ENCODE assay signal across 10 mouse cellular contexts in genomic region chr5:144259228-144259627, GRCm38 (mm10). TPM values are rescaled to one million over a fixed set of nuclear protein-coding genes. Genes with fewer than 3 reads are reported as not detected.
A peak's percentile ranks its signal among the peaks of the same experiment; 100 is the strongest.
DNase-seq lines count a peak whose midpoint lies in the region; ATAC-seq and TF ChIP-seq lines count a peak whose summit lies in the region.
"Had no signal": no experiment of that assay in that cellular context is flagged by ENCODE, and none has a peak within 500 bp of the region (broad histone marks: within the 10 kb centered on the region; RNA-seq: fewer than 3 reads in every experiment).

No protein-coding gene starts in this region.

- TF ChIP-seq CTCF in stomach, postnatal 0 days (IDR thresholded peaks at IDR 0.05; ENCODE audit: low read depth): no peak

- WGBS in heart, embryonic 15.5 days: 62% methylated on average over 6 of the region's 6 CpGs
- WGBS in neural tube, embryonic 12.5 days: 77% methylated on average over 6 of the region's 6 CpGs
- WGBS in limb, embryonic 10.5 days: 80% methylated on average over 6 of the region's 6 CpGs
- 52% methylated on average over 6 of the region's 6 CpGs for WGBS in stomach, postnatal 0 days

- peak overlapping the region; percentile 84 for H3K4me2 ChIP-seq in heart, embryonic 15.5 days
- peak overlapping the region; percentile 88 for H3K4me2 ChIP-seq in neural tube, embryonic 12.5 days (replicated peaks)
- peak overlapping the region; percentile 64 for H3K4me2 ChIP-seq in stomach, postnatal 0 days (replicated peaks; ENCODE audit: low read depth)

- no peak for ATAC-seq in heart, embryonic 15.5 days (replicated peaks; ENCODE audit: insufficient number of reproducible peaks, insufficient read depth, low FRiP score, low read depth)
- no peak for ATAC-seq in neural tube, embryonic 12.5 days (ENCODE audit: low FRiP score, low read depth)
- no peak for ATAC-seq in stomach, postnatal 0 days (ENCODE audit: low FRiP score, low TSS enrichment)

- H3K4me3 ChIP-seq in heart, embryonic 15.5 days: peak overlapping the region; percentile 86
- H3K4me3 ChIP-seq in neural tube, embryonic 12.5 days: no peak overlapping the region
- no peak overlapping the region for H3K4me3 ChIP-seq in limb, embryonic 10.5 days
- peak overlapping the region; percentile 97; the same call in 1 of the 2 replicates for H3K4me3 ChIP-seq in stomach, postnatal 0 days (ENCODE audit: low read depth, low read length)

- peak overlapping the region; percentile 60 for H3K9ac ChIP-seq in heart, embryonic 15.5 days
- 0 out of 2 replicates have a peak overlapping the region, but pooled peaks have one; percentile 96 for H3K9ac ChIP-seq in neural tube, embryonic 12.5 days
- H3K9ac ChIP-seq in stomach, postnatal 0 days (ENCODE audit: low read length): peak overlapping the region; percentile 100; the same call in 1 of the 2 replicates

- no peaks in the 10 kb centered on the region for H3K27me3 ChIP-seq in heart, embryonic 15.5 days
- H3K27me3 ChIP-seq in neural tube, embryonic 12.5 days (replicated peaks): no peaks in the 10 kb centered on the region
- no peaks in the 10 kb centered on the region for H3K27me3 ChIP-seq in limb, embryonic 10.5 days (ENCODE audit: low read depth, poor library complexity, severe bottlenecking)
- no peaks in the 10 kb centered on the region for H3K27me3 ChIP-seq in stomach, postnatal 0 days (ENCODE audit: control insufficient read depth, insufficient read depth, low read length)

- H3K27ac ChIP-seq in heart, embryonic 15.5 days: peak overlapping the region; percentile 98
- no peak overlapping the region for H3K27ac ChIP-seq in neural tube, embryonic 12.5 days
- H3K27ac ChIP-seq in limb, embryonic 10.5 days: 0 out of 2 replicates have a peak overlapping the region, but pooled peaks have one; percentile 2
- H3K27ac ChIP-seq in stomach, postnatal 0 days (replicated peaks): peak overlapping the region; percentile 70

- no peak for TF ChIP-seq EP300 in stomach, postnatal 0 days (optimal IDR thresholded peaks at IDR 0.05)

- no peak for DNase-seq in heart, adult 18-20 months
- no peak for DNase-seq in neural tube, embryonic 10.5 days (ENCODE audit: extremely low spot score, low spot score)
- no peak for DNase-seq in limb, embryonic 10.5 days (ENCODE audit: low spot score)
- peak; percentile 51 for DNase-seq in stomach, postnatal 0 days (ENCODE audit: low spot score)
- DNase-seq in yolk sac, embryonic 10.5 days (ENCODE audit: low spot score): no peak
- DNase-seq in cerebellum, postnatal 10 days: no peak
- DNase-seq: adrenal gland, postnatal 14 days; cerebellum, postnatal 25 days had no signal

- H3K9me3 ChIP-seq in heart, embryonic 15.5 days (replicated peaks): no peaks in the 10 kb centered on the region
- no peaks in the 10 kb centered on the region for H3K9me3 ChIP-seq in neural tube, embryonic 12.5 days
- H3K9me3 ChIP-seq in limb, embryonic 10.5 days (replicated peaks): no peaks in the 10 kb centered on the region
- no peaks in the 10 kb centered on the region for H3K9me3 ChIP-seq in stomach, postnatal 0 days (ENCODE audit: control insufficient read depth, low read length)

- no peaks in the 10 kb centered on the region; the same call in 1 of the 2 replicates for H3K36me3 ChIP-seq in heart, embryonic 15.5 days
- peaks cover 18% of the 10 kb centered on the region for H3K36me3 ChIP-seq in neural tube, embryonic 12.5 days
- peaks cover 65% of the 10 kb centered on the region for H3K36me3 ChIP-seq in limb, embryonic 10.5 days
- peaks cover 6% of the 10 kb centered on the region; the same call in 1 of the 2 replicates for H3K36me3 ChIP-seq in stomach, postnatal 0 days (ENCODE audit: control insufficient read depth, insufficient read depth, low read length)

- peaks cover 73% of the 10 kb centered on the region for H3K4me1 ChIP-seq in heart, embryonic 15.5 days (replicated peaks)
- peaks cover 40% of the 10 kb centered on the region for H3K4me1 ChIP-seq in neural tube, embryonic 12.5 days
- H3K4me1 ChIP-seq in limb, embryonic 10.5 days: peaks cover 51% of the 10 kb centered on the region
- H3K4me1 ChIP-seq in stomach, postnatal 0 days (replicated peaks; ENCODE audit: control insufficient read depth, insufficient read depth): peaks cover 13% of the 10 kb centered on the region

RNA-seq across cellular contexts. Expression of gene Bri3, which starts 15.0 kb away (rescaled TPM):
- 153 and 183 TPM in 2 replicates for polyA plus RNA-seq in heart, embryonic 15.5 days (2015; fragmentation: Nextera tagmentation; extraction: Ambion mirVana)
- 100 to 1,000 TPM; 149 to 160 TPM for total RNA-seq in heart, adult 18-20 months (2021)
- 147 and 148 TPM in 2 replicates for polyA plus RNA-seq in neural tube, embryonic 12.5 days (2016; fragmentation: Nextera tagmentation; extraction: Ambion mirVana)
- 122 and 125 TPM in 2 replicates for polyA plus RNA-seq in limb, embryonic 10.5 days (2016; fragmentation: Nextera tagmentation; extraction: Ambion mirVana)
- 197 and 214 TPM in 2 replicates for polyA plus RNA-seq in stomach, postnatal 0 days (2015; fragmentation: Nextera tagmentation; extraction: Ambion mirVana)

RNA-seq across cellular contexts. Expression of gene Tecpr1, which starts 35.8 kb away (rescaled TPM):
- 13.9 and 19.5 TPM in 2 replicates for polyA plus RNA-seq in heart, embryonic 15.5 days (2015; fragmentation: Nextera tagmentation; extraction: Ambion mirVana)
- total RNA-seq in heart, adult 18-20 months (2021): 10 to 100 TPM; 27.1 to 27.3 TPM
- polyA plus RNA-seq in neural tube, embryonic 12.5 days (2016; fragmentation: Nextera tagmentation; extraction: Ambion mirVana): 35.5 and 36.4 TPM in 2 replicates
- polyA plus RNA-seq in limb, embryonic 10.5 days (2016; fragmentation: Nextera tagmentation; extraction: Ambion mirVana): 15.1 and 21.0 TPM in 2 replicates
- polyA plus RNA-seq in stomach, postnatal 0 days (2015; fragmentation: Nextera tagmentation; extraction: Ambion mirVana): 15.4 and 16.9 TPM in 2 replicates

Comparison
In these comparisons a context has a peak if more than half of its experiments do, and no peak if none do; other contexts are left out.
1. H3K4me3 ChIP-seq: peak in heart, embryonic 15.5 days (single experiment) and stomach, postnatal 0 days (single experiment); none in neural tube, embryonic 12.5 days (single experiment) and limb, embryonic 10.5 days (single experiment).
2. Peak in every context shown above with its lines, with median percentiles within 50 percentile points of each other: H3K4me2 ChIP-seq and H3K9ac ChIP-seq.